Mouse (Mus musculus) limb, embryonic 10.5 days (tissue): ENCODE results near the gene 1700029P11Rik. TPM values are rescaled to one million over a fixed set of nuclear protein-coding genes. Genes with fewer than 3 reads are reported as not detected.

Experiments used
- DNase-seq: peaks from one replicate; pipeline ENCODE4 v3.0.0-alpha.2; 2017; ENCODE audit warnings: low spot score
- H3K27ac ChIP-seq: fragments of 300-500 bp; sonication (generic); 2 replicates; pipeline ENCODE4 v1.5.1; 2016; ENCODE audit warnings: mild to moderate bottlenecking
- H3K27me3 ChIP-seq: fragments of 300-500 bp; sonication (generic); 2 replicates; pipeline ENCODE4 v1.6.1; 2016; ENCODE audit warnings: low read depth, mild to moderate bottlenecking; ENCODE audit not compliant: poor library complexity, severe bottlenecking
- H3K36me3 ChIP-seq: fragments of 300-500 bp; sonication (generic); 2 replicates; pipeline ENCODE4 v1.6.1; 2016; ENCODE audit warnings: mild to moderate bottlenecking, moderate library complexity
- H3K4me1 ChIP-seq: fragments of 300-500 bp; sonication (generic); 2 replicates; pipeline ENCODE4 v1.6.1; 2016
- H3K4me3 ChIP-seq: fragments of 300-500 bp; sonication (generic); 2 replicates; pipeline ENCODE4 v1.5.1; 2016; ENCODE audit warnings: mild to moderate bottlenecking, moderate library complexity
- H3K9me3 ChIP-seq: fragments of 300-500 bp; sonication (generic); replicated peaks from 2 replicates; pipeline ENCODE4 v1.6.1; 2016; ENCODE audit warnings: mild to moderate bottlenecking
- WGBS: fragments of 180-500 bp; shearing (Covaris S2); methylation state at CpG from one replicate; pipeline ENCODE4 v1.1.7; 2016; 5-methylcytosine and 5-hydroxymethylcytosine counted together
- polyA plus RNA-seq: library from polyadenylated mRNA; unstranded; fragments of >200 nt; fragmentation: Nextera tagmentation; extraction: Ambion mirVana; gene quantifications from 2 replicates; pipeline ENCODE4 v1.2.1, GENCODE M21; 2016

1700029P11Rik gene
- not detected in 2 replicates for polyA plus RNA-seq

GRCm38 (mm10) chr15:81980321-81980720 is at the start of gene 1700029P11Rik:
TSS of gene 1700029P11Rik (plus strand) at chr15:81980540.
- no peaks in the 10 kb centered on the region; the same call in 1 of the 2 replicates for H3K9me3 ChIP-seq
- H3K36me3 ChIP-seq: no peaks in the 10 kb centered on the region
- H3K4me3 ChIP-seq: no peak within 1 kb of the TSS
- no peak for DNase-seq
- WGBS: 95% methylated on average over 23 of the region's 23 CpGs
- no peak within 1 kb of the TSS for H3K27ac ChIP-seq
- no peaks in the 10 kb centered on the region for H3K27me3 ChIP-seq
- H3K4me1 ChIP-seq: no peaks in the 10 kb centered on the region

- no peaks in the 10 kb centered on the region for H3K36me3 ChIP-seq
- H3K4me3 ChIP-seq: no peak overlapping the region
- no peak for DNase-seq
- 58% methylated on average over 12 of the region's 12 CpGs for WGBS
- H3K9me3 ChIP-seq: no peaks in the 10 kb centered on the region
- peaks cover 30% of the 10 kb centered on the region for H3K4me1 ChIP-seq
- H3K27me3 ChIP-seq: peaks cover 18% of the 10 kb centered on the region
- H3K27ac ChIP-seq: 0 out of 2 replicates have a peak overlapping the region, but pooled peaks have one; percentile 9
Measured at GRCm38 (mm10) chr15:81932951-81933470, 47.3 kb upstream of the 1700029P11Rik start.

- Histone ChIP-seq H3K27ac (no peak overlapping the region), H3K36me3 (no peaks in the 10 kb centered on the region), H3K27me3 (peaks cover 18% of the 10 kb centered on the region), H3K9me3 (no peaks in the 10 kb centered on the region), H3K4me1 (peaks cover 39% of the 10 kb centered on the region), H3K4me3 (no peak overlapping the region)
- DNase-seq: no peak
- WGBS: 88% methylated on average over 1 of the region's 1 CpGs
Measured at GRCm38 (mm10) chr15:81933986-81934385, 46.4 kb upstream of the 1700029P11Rik start.

- H3K4me3 ChIP-seq: peak overlapping the region; percentile 58
- 58% methylated on average over 7 of the region's 7 CpGs for WGBS
- no peak for DNase-seq
- H3K27me3 ChIP-seq: peaks cover 18% of the 10 kb centered on the region
- H3K4me1 ChIP-seq: peaks cover 39% of the 10 kb centered on the region
- no peaks in the 10 kb centered on the region for H3K9me3 ChIP-seq
- no peaks in the 10 kb centered on the region for H3K36me3 ChIP-seq
- H3K27ac ChIP-seq: no peak overlapping the region
Measured at GRCm38 (mm10) chr15:81935869-81936637, 44.3 kb upstream of the 1700029P11Rik start.

- WGBS: under 1% methylated on average over 12 of the region's 12 CpGs
- peak; percentile 67 for DNase-seq
- no peaks in the 10 kb centered on the region for H3K36me3 ChIP-seq
- peaks cover 39% of the 10 kb centered on the region for H3K4me1 ChIP-seq
- H3K27ac ChIP-seq: peak within 1 kb of the TSS; percentile 68
- peak within 1 kb of the TSS; percentile 58 for H3K4me3 ChIP-seq
- peaks cover 18% of the 10 kb centered on the region for H3K27me3 ChIP-seq
- H3K9me3 ChIP-seq: no peaks in the 10 kb centered on the region
Measured at GRCm38 (mm10) chr15:81936679-81937078, 43.7 kb upstream of the 1700029P11Rik start, which contains the start of gene Csdc2. TSS of gene Csdc2 (plus strand) at chr15:81936759.

GRCm38 (mm10) chr15:81937098-81937972 is 43.0 kb upstream of the 1700029P11Rik start:
- Histone ChIP-seq H3K4me1 (peaks cover 41% of the 10 kb centered on the region), H3K36me3 (no peaks in the 10 kb centered on the region), H3K4me3 (peak overlapping the region; percentile 58), H3K27ac (peak overlapping the region; percentile 68), H3K27me3 (peaks cover 18% of the 10 kb centered on the region), H3K9me3 (no peaks in the 10 kb centered on the region)
- WGBS: 13% methylated on average over 19 of the region's 19 CpGs
- DNase-seq: no peak

- 33% methylated on average over 2 of the region's 2 CpGs for WGBS
- DNase-seq: peak; percentile 58
- Histone ChIP-seq H3K9me3 (no peaks in the 10 kb centered on the region), H3K27me3 (peaks cover 18% of the 10 kb centered on the region), H3K4me1 (peaks cover 43% of the 10 kb centered on the region), H3K36me3 (no peaks in the 10 kb centered on the region), H3K4me3 (0 out of 2 replicates have a peak overlapping the region, but pooled peaks have one; percentile 58), H3K27ac (no peak overlapping the region)
Measured at GRCm38 (mm10) chr15:81938246-81938645, 42.1 kb upstream of the 1700029P11Rik start.

GRCm38 (mm10) chr15:81939157-81939715 is 41.1 kb upstream of the 1700029P11Rik start:
- DNase-seq: no peak
- 89% methylated on average over 10 of the region's 10 CpGs for whole genome bisulfite sequencing
- Histone ChIP-seq H3K27ac (no peak overlapping the region), H3K4me1 (peaks cover 45% of the 10 kb centered on the region), H3K36me3 (no peaks in the 10 kb centered on the region), H3K9me3 (no peaks in the 10 kb centered on the region), H3K27me3 (peaks cover 18% of the 10 kb centered on the region), H3K4me3 (no peak overlapping the region)

GRCm38 (mm10) chr15:81939774-81940173 is 40.6 kb upstream of the 1700029P11Rik start:
- no peak overlapping the region for H3K27ac ChIP-seq
- no peak overlapping the region for H3K4me3 ChIP-seq
- no peaks in the 10 kb centered on the region for H3K9me3 ChIP-seq
- no peaks in the 10 kb centered on the region for H3K36me3 ChIP-seq
- no peak for DNase-seq
- 88% methylated on average over 4 of the region's 4 CpGs for WGBS
- H3K27me3 ChIP-seq: peaks cover 18% of the 10 kb centered on the region
- H3K4me1 ChIP-seq: peaks cover 45% of the 10 kb centered on the region

- H3K27me3 ChIP-seq: peaks cover 18% of the 10 kb centered on the region
- no peak overlapping the region for H3K4me3 ChIP-seq
- H3K4me1 ChIP-seq: peaks cover 45% of the 10 kb centered on the region
- no peak for DNase-seq
- H3K27ac ChIP-seq: no peak overlapping the region
- 87% methylated on average over 5 of the region's 5 CpGs for WGBS
- H3K36me3 ChIP-seq: no peaks in the 10 kb centered on the region
- no peaks in the 10 kb centered on the region for H3K9me3 ChIP-seq
Measured at GRCm38 (mm10) chr15:81940219-81940618, 40.1 kb upstream of the 1700029P11Rik start.

- Histone ChIP-seq H3K4me1 (peaks cover 44% of the 10 kb centered on the region), H3K27ac (no peak overlapping the region), H3K9me3 (no peaks in the 10 kb centered on the region), H3K4me3 (no peak overlapping the region), H3K27me3 (peaks cover 18% of the 10 kb centered on the region), H3K36me3 (no peaks in the 10 kb centered on the region)
- WGBS: 93% methylated on average over 2 of the region's 2 CpGs
- no peak for DNase-seq
Measured at GRCm38 (mm10) chr15:81941010-81941409, 39.3 kb upstream of the 1700029P11Rik start.

GRCm38 (mm10) chr15:81943176-81943749 is 37.1 kb upstream of the 1700029P11Rik start:
- no peak overlapping the region; the same call in 1 of the 2 replicates for H3K4me3 ChIP-seq
- H3K27ac ChIP-seq: peak overlapping the region; percentile 44
- peak; percentile 65 for DNase-seq

More at GRCm38 (mm10) chr15:81943176-81943749, 37.1 kb upstream of the 1700029P11Rik start:
- no peaks in the 10 kb centered on the region for H3K9me3 ChIP-seq
- no peaks in the 10 kb centered on the region for H3K36me3 ChIP-seq
- H3K4me1 ChIP-seq: peaks cover 21% of the 10 kb centered on the region
- no peaks in the 10 kb centered on the region for H3K27me3 ChIP-seq
- 14% methylated on average over 9 of the region's 9 CpGs for WGBS
